Mouse (Mus musculus) cerebellum, postnatal 14 days (tissue): ENCODE results near the gene Ntrk1.

Experiments used
- DNase-seq, 2 experiments: peaks; one replicate each; pipeline ENCODE4 v3.0.0; 2021; ENCODE audit warnings: mixed read lengths in 2 of 2

The Ntrk1 gene

DNA sequence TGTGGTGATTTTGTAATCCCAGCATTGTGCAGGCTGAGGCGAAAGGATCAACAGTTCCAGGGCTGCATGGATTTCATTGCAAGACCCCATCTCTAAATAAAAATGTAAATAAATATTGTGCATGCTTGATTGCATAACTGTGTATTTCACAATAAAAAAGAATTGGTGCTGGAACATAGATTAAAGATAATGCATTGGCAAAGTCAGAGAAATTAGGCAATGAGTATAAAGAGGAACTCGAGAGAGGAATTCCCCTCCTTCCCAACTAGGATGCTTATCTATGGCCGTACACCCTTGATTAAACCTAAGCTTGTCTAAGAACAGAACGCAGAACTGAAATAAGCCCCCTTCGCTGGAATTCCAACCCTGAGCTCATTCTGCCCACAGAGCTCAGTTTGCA, 9.8 kb downstream of the Ntrk1 start:
- DNase-seq: no peak

DNA sequence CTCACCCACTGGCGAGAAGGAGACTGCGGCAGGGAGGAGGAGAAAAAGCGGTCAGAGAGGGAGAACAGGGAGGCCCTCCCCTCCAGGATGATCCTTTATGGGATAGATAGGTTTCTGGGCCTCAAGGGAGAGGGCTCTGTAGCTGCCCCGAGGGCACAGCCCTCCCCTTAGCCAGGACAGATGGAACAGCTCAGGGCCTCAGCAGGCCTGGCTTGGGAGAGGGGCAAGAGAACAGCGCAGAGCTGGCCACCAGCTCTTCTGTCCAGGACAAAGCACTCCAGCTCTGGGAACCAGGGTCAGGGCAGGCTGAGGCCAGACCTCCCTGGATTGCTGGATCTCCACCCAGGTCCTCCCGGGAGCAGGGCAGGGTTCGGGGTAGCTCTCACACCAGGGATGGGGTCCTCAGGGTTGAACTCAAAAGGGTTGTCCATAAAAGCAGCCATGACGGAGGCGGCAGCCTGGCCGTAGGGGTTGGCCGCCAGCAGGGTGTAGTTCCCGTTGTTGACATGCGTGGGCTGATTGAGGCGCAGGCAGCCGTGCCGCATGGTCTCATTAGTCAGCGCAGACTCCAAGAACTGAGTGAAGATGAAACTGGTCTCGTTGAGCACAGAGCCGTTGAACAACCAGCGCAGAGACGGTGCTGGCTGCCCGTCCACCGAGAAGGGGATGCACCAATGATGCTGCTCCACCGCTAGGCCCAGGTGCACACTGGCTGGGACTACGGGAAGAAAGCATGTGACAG, 11.5 kb downstream of the Ntrk1 start:
- DNase-seq: no peak

DNA sequence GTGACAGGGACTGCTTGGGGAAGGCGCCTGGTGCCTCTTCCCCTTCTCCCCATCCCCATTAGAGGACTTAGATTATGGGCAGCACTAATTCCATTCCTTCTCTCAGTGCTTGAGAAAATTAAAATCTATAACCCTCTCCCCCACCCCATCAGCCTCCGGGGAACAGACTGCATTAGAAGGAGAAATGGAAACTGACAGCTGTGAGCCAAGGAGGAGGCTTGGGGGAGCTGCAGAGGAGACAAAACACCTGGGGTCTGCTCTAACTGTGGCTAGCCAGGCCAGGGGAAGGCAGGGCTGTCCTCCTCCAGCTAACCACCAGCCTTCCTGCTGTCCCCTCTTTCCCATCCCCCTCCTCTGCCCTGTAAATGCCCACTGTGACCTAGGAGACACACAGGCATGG, 15.9 kb downstream of the Ntrk1 start:
- DNase-seq: no peak

DNA sequence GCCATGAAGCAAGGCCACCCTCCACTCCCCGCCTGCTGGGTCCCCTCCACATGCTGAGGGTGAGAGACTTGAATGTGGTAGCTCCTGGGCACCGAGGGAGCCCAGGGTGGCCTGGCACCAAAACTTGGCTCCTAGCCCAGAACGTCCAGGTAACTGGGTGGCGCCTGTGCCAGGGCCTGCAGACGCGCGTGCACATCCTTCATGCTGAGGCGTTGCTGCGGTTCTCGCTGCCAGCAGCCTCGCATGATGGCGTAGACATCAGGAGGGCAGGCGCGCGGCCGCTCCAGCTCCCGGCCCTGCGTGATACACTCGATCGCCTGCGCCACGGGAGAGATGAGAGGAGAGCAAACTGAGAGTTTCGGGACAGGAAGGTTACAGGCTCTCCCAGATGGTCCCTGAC, 16.7 kb downstream of the Ntrk1 start:
- DNase-seq: peak; percentile 38 to 41

DNA sequence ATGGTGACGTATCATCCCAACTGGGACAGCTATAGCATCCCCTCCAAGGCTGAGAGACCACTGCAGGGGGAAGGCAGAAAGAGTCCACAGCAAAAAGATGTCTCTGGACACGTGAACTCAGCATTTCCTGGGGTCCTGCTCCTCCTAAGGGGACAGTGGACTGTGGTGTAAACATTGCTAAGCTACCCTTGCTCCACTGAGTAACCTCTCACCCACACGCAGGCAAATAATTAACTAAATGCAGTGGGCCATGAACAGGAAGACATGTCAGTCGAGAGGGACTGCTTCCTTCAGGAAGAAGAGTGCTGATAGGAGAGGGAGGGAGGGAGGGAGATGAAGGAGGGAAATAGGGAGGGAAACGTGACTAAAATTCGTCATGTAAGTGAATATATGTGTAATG, 23.9 kb downstream of the Ntrk1 start:
- no peak for DNase-seq

DNA sequence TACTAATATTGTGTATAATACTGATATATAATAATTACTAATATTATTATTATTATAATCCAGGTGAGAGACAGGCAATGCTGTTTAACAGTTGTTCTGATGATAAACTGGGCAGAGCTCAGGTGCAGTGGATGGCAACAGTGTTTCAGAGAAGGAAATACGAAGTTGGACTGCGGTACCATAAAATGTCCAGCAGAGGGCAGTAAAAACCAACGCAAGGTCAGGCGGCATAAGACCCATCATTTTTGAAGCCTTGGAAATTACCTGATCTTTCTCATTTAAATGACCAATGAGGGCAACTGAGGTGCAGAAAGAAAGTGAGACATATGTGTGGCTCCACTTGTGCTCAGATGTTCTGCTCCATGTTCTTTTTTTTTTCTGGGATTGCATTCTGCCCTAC, 24.7 kb downstream of the Ntrk1 start:
- DNase-seq: peak; percentile 77 to 79

DNA sequence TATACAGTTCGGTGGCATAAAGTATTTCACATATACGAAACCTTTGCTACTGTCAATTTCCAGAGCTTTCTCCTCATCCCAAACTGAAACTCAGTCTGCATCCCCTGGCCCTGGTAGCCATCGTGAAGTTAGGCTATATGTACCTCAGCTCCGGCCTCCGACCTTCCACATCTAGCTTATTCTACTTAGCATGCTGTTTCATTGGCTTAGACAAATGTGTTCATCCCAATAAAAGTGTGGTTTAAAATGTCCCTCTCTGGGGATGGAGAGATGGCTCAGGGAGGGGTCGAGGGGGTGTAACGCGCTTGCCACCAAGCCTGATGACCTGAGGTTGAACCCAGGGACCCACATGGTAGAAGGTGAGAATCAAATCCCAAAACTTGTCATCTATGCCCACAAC, 25.5 kb downstream of the Ntrk1 start:
- DNase-seq: no peak

DNA sequence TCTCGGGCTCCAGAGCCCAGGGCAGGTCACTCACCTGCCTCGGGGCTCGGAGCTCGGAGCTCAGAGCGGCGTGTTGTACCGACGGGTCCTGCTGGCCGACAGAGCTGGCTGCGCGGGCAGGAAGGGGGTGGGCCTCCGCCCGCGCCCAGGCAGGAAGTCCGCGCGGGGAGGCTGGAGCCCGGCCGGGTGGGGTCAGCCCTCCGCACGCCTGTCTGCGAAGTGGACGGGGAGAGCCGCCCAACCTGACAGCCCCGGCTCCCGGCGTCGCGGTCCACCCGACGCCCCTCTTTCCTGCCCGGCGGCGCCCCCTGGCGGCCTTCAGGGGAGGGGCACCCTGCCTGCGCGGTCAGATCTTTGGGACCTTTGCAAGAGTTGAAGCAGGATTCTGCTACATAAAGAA, 26.1 kb downstream of the Ntrk1 start:
- peak; percentile 44 to 74 for DNase-seq

DNA sequence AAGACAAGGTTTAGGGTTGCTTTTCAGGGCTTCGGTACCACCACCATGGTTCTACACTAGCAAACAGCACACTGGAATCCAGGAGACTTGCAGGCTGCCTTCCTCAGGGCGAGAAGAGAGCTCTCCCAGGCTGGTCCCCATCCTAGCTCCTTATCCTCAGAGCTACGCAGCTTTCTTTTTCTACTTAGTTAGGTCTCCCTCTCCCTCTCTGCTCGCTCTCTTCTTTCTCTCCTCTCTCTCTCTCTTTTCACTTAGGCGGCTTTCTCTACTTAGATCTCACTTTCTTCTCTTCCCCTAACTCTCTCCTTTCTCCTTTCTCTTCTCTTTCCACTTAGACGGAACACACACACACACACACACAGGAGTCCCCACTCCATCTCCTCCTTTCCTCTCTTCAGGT, 26.5 kb downstream of the Ntrk1 start:
- no peak for DNase-seq

DNA sequence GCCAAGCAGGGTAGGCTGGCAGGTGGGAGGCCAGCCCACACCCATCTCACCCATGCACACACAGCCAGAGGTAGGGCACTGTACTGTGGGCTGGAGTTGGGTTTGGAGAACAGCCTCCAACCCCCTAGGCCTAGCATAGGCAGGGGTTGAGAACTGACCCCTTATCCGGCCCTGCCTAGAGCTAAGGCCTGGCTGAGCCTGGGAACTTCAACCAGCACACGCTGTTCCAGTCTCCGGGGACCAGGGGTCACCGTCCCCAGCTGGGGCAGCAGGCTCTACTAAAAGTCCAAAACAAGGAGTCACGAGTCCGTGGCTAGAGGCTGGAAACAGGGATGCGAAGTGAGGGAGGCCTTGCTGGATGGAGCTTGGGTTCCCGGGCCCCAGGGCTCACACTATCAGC, 27.2 kb downstream of the Ntrk1 start:
- no peak for DNase-seq

DNA sequence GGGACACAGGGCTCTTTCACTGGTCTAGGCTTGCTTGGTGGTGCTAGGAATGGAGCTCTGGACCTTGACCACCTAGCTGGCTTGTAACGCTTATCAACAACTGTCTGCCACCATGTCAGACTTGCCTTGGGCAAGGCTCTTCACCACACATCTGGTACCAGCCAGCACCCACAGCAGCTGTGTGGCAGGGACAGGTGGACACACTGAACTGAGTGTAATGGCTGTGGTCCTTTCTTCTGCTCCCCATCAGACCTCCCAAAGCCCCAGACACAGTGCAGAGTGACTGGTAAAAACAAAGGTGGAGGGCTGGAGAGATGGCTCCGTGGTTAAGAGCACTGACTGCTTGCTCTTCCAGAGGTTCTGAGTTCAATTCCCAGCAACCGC, 28.7 kb downstream of the Ntrk1 start:
- no peak for DNase-seq

DNA sequence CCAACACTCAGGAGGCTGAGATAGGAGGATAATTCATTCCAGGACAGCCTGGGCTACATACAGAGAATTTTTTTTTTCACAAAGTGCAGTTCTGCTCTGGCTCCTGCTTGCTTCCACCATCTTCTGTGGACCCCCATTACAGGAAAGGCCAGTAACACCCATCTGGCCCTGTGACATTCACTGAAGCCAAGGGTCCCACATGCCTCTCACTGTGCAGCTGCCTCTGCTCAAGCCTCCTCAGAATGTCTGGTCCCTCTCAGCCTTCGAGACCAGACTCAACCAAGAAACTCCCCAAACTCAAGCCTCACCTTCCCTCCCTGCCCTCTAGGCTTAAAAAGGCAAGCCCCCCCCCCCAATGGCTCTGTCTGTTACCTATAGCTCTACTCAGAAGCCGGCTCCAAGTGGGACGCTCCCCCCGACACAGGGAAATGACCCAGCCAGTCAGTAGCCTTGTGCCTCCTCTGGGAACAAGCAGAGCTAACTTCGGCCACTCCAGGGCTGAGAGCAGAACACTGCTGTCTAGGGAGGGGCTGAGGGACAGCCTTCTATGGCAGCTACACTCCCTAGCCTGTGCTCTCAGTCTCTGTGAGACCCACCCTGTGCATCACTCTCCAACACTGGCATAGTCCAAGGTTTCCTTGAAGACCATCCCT, 29.2 kb downstream of the Ntrk1 start:
- DNase-seq: no peak

DNA sequence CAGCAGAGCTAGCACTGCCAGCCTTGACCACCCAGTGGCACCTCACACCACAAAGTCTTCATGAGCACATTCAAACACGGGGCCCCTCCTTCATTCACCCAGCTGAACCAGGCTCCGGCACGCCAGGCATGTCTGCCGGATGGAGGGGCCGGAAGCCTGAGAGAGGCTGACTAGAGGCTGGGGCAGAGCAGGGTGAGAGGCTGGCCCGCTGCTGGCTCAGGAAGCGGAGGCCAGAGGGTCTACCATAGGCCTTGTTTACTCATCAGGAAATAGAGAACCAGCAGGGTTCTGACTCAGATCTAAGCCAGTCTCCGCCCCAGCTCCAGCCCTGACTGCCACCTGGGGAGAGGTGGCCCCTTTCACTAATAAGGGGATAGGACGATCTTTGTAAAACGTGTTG, 29.9 kb downstream of the Ntrk1 start:
- DNase-seq: no peak

DNA sequence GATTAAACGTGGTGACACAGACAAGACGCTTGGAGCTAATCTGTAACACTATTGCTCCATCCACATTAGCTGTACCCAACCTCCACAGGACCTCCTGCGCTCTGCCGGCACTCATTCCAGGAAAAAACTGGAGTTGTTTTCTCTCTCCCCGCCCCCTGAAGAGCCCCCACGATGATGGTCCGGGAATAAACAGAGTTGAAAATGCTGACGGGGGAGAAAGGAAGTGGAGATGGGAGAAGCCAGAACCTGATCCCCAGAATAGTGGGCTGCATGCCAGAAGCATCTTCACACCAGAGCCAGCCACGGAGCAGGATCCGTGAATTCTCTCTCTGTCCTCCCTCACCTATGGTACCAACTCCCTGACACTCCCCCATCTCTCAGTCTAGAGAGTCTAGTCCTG, 30.5 kb downstream of the Ntrk1 start:
- DNase-seq: peak in 1 of 2 experiments; percentile 46

DNA sequence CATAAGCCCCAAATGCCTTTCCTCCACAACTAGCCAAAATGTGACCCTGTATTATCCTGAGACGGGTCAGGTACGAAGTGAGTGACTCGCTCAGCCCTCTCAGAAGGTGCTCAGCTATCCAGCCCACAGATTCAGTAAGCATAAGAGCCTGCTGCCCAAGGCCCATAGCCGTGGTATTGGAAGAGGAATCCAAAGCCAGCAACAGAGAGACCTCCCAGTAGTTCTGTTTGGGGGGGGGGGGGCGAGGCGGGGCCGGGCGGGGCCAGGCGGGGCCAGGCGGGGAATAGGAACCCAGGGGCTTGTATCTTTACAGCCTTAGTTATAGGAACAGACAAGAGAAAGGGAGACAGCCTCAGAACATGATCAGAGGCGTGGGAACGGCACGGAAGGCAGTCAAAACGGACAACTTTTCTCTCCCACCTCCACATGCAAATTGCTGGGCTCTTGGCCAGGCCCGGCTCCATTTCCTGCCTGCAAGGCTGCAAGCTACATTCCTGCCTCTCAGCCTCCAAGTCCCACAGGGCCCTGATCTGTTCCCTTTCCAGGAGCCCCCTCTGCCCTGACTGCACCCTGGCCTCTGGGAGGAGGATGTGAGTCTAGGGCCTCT, 31.2 kb downstream of the Ntrk1 start:
- peak in 1 of 2 experiments; percentile 44 for DNase-seq

DNA sequence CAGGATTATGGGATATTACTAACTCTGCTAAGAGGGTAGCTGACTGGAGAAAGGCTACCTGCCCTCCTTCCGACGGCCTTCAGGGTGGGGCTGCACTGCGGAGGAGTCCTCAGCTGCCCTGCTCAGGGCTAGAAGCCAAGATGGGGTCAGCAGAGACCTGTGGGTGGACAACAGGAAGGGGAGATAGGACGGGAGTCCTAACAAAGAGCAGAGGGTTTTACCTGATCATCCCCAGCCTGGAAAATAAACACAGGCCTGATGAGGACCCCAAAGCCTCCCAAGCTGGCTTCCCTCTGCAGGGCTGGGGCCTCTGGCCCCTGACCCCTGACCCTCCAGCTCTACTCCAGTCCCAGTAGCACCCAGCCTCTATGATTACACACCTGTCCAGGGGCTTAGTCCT, 31.8 kb downstream of the Ntrk1 start:
- no peak for DNase-seq

DNA sequence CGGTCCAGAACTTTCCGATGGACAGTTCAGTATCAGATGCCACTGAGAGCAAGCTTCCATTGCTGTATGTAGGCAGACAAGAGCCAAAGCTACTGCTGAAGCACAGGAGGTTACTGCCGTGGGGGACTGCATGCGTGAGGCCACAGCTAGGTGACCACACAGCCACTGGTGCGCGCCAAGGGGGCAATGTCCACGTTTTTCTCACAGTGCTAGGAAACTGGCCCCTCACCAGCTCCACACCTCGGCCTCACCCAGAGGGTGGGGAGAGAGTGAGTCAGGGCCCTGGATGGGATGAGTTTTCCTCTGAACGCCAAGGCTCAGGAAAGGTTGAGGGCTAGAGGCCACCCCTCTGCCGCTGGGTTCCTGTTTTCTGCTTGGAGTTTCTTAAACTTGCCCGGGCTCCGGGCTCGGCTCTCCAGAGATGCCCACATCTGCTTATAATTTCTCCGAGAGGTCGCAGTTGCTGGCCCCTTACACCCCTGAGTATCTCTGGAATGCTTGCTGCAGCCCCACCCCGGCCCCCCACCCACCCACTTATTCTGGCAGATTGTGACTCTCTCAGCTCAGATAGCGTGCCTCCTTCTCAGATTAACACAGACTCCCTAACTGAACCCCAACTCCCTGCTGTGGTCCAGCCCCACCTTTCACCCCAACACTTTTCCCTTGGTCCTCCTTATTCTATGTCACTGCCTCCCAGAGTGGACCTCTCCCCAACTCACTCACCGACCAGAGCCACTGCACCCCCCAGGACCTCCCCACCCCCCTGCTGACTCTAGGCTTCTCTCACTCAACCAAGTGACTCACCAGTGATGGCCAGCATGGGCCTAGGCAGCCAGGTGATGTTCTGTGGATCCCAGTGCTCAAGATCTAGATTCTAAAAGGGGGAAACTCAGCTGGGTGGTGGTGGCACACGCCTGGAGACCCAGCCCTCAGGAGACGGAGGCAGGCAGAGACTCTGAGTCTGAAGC, 33.3 kb downstream of the Ntrk1 start:
- no peak for DNase-seq

DNA sequence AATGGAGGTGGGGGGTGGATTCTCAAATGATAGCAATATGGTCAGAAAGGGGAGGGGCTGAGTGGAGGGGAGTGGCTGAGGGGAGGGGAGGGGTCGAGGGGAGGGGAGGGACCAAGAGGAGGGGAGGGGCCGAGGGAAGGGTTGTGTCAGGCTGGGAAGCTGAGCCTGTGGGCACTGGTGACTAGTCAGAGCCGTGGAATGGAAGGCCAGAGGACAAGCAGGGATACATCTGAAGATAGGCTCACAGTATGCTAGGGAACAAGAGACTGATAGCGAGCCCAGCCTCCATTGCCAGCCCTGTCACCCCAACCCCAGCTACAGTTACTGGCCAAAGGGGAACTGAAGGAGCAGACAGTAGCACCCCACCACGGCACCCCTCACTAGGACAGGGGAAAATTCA, 36.3 kb downstream of the Ntrk1 start:
- DNase-seq: no peak

DNA sequence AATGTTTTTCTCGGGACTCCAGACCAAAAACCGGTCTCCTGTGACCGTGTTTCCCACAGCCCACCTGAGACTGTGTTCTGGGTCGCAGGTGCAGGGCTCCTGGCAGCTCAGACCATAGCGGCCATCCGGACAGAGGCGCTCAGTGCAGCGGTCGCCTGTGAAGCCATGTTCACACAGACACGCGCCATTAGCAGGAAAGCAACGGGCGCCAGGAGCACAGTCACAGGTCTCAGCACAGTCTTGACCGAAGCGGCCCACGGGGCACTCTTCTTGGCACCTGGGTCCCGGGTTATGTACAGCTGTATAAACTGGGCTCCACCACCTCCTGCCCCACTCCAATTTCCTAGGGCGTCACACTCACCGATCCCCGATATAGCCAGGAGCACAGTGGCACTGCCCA, 38.5 kb downstream of the Ntrk1 start:
- peak in 1 of 2 experiments; percentile 22 for DNase-seq

DNA sequence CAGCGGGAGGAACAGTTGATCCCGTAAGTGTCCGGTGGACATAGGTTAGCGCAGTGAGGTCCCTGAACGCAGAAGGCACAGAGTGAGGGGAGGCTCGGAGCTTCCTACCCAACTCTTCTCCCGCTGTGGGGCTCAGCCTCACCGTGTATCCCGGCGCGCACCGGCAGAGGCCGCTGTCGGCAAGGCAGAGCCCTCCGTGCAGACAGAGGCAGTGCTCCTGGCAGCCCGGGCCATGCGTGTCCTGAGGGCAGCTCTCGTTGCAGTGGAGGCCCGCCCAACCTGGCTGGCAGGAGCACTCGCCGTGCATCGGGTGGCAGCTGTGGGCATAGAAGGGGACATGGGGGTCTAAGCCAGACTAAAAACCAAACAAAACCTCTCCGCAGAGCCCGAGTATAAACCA, 39.0 kb downstream of the Ntrk1 start:
- peak; percentile 93 to 96 for DNase-seq

DNA sequence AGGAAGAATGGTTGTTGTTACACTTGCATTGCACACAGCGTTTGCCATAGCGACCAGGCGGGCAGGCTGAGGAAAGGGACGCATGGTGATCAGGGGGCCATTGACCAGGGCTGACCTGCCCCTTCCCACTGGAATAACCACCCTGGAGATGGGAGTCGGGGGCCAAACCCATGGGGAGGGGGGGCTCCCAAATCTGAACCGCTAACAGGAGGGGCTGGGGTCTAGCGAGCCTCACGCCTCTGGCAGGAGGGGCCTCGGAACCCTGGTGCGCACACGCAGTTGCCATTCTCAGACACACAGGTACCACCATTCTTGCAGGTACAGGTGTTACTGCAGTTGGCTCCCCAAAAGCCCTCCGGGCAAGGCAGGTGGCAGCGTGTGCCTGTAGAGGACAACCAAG, 41.1 kb downstream of the Ntrk1 start:
- no peak for DNase-seq

DNA sequence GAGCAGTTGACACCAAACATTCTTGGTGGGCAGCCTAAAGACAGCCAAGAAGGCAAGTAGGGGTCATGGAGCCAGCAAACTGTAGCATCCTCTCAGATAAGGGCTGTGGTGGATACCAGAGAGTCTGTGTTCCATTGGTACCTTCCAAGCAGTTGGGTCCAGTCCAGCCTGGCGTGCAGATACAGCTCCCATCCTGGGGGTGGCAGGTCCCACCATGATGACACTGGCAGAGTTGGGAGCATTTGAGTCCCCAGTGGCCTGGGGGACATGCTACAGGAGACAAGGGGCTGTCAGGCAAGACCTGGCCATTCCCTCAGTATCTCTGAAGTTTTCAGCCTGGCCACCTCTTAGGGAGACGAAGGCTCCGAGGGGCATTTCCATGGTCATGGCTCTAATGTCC, 42.4 kb downstream of the Ntrk1 start:
- no peak for DNase-seq

DNA sequence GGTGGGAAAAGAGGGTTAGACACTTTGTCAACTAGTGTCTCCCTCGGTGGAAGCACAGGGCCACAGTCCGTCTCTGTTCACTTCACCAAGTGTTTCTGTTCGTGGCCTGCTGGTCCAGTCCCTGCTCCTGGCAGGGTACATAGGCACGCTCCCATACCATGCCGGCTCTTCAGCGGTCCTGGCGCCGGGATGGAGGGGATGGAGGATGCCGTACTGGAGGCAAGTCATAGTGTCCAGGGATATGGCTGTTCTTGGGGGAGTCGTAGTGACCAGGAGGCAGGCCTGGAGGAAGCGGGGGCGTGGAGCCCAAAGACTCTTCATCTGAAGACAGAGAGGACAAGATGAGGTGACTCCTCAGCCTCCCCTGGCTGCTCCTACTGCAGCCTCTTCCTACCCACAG, 45.0 kb downstream of the Ntrk1 start:
- DNase-seq: no peak
